20 mouse cellular contexts compared by ENCODE assay signal in genomic region chr13:43992968-43993367, GRCm38 (mm10).
DNase-seq lines count a peak whose midpoint lies in the region; ATAC-seq and TF ChIP-seq lines count a peak whose summit lies in the region.
"Had no signal": no experiment of that assay in that cellular context is flagged by ENCODE, and none has a peak within 500 bp of the region (broad histone marks: within the 10 kb centered on the region; RNA-seq: fewer than 3 reads in every experiment).

No protein-coding gene starts in this region.

- ATAC-seq in lung, embryonic 14.5 days (ENCODE audit: insufficient read depth), result no peak
- ATAC-seq in midbrain, embryonic 16.5 days, result no peak
- ATAC-seq: forebrain, embryonic 14.5 days; hindbrain, postnatal 0 days; intestine, embryonic 16.5 days had no signal

- H3K4me2 ChIP-seq in lung, embryonic 14.5 days, result no peak overlapping the region
- H3K4me2 ChIP-seq in midbrain, embryonic 16.5 days (ENCODE audit: low read length), result no peak overlapping the region
- H3K4me2 ChIP-seq: embryonic facial prominence, embryonic 15.5 days; limb, embryonic 13.5 days; stomach, embryonic 15.5 days had no signal

- no peak overlapping the region for H3K9ac ChIP-seq in liver, adult 2 months (ENCODE audit: low read depth, low read length)
- H3K9ac ChIP-seq in lung, embryonic 14.5 days, result no peak overlapping the region
- no peak overlapping the region for H3K9ac ChIP-seq in midbrain, embryonic 16.5 days (ENCODE audit: low read depth, low read length)
- H3K9ac ChIP-seq: embryonic facial prominence, embryonic 15.5 days; limb, embryonic 13.5 days; liver, embryonic 14.5 days; stomach, embryonic 15.5 days had no signal

- peak; percentile 16 for DNase-seq in liver, adult 2 months (ENCODE audit: extremely low read depth, low read depth, low spot score)
- no peak for DNase-seq in liver
- peak; percentile 42 to 67 for DNase-seq in kidney, postnatal 25 days
- DNase-seq in lung, embryonic 14.5 days, result peak; percentile 2
- DNase-seq in lung, postnatal 36 days, result peak; percentile 74
- no peak for DNase-seq in adrenal gland, postnatal 10 days
- DNase-seq: adrenal gland, postnatal 25 days; cerebellum, adult 9-10 months; layer of hippocampus, postnatal 36 days; thymus, postnatal 25 days had no signal

- no peak overlapping the region for H3K27ac ChIP-seq in liver, adult 2 months (replicated peaks; ENCODE audit: insufficient read depth, low read depth, low read length)
- H3K27ac ChIP-seq in lung, embryonic 14.5 days (ENCODE audit: low read depth), result no peak overlapping the region
- H3K27ac ChIP-seq in midbrain, embryonic 16.5 days (ENCODE audit: low read length), result no peak overlapping the region
- H3K27ac ChIP-seq: embryonic facial prominence, embryonic 15.5 days; heart, embryonic 10.5 days; hindbrain, postnatal 0 days; limb, embryonic 13.5 days; liver, embryonic 14.5 days; midbrain, embryonic 10.5 days; stomach, embryonic 15.5 days had no signal

- no peak overlapping the region for H3K4me3 ChIP-seq in liver, adult 2 months (ENCODE audit: insufficient read depth, low read depth, low read length)
- H3K4me3 ChIP-seq in lung, embryonic 14.5 days (ENCODE audit: low read depth, low read length), result no peak overlapping the region
- no peak overlapping the region for H3K4me3 ChIP-seq in midbrain, embryonic 16.5 days (ENCODE audit: low read depth, low read length)
- H3K4me3 ChIP-seq: embryonic facial prominence, embryonic 15.5 days; heart, embryonic 10.5 days; limb, embryonic 13.5 days; midbrain, embryonic 10.5 days; stomach, embryonic 15.5 days had no signal

- peaks cover 4% of the 10 kb centered on the region; the same call in 1 of the 2 replicates for H3K4me1 ChIP-seq in liver, adult 2 months (ENCODE audit: control insufficient read depth, insufficient read depth, low read length)
- peaks cover 12% of the 10 kb centered on the region for H3K4me1 ChIP-seq in lung, embryonic 14.5 days (ENCODE audit: insufficient read depth)
- H3K4me1 ChIP-seq in midbrain, embryonic 16.5 days (ENCODE audit: control insufficient read depth, insufficient read depth, low read length), result peaks cover 13% of the 10 kb centered on the region

- no peaks in the 10 kb centered on the region for H3K27me3 ChIP-seq in liver, adult 2 months (ENCODE audit: control insufficient read depth, insufficient read depth, low read length)
- H3K27me3 ChIP-seq in lung, embryonic 14.5 days (ENCODE audit: insufficient read depth, low read length), result no peaks in the 10 kb centered on the region
- no peaks in the 10 kb centered on the region for H3K27me3 ChIP-seq in midbrain, embryonic 16.5 days (ENCODE audit: control insufficient read depth, insufficient read depth, low read depth, low read length)
- H3K27me3 ChIP-seq: embryonic facial prominence, embryonic 15.5 days; stomach, embryonic 15.5 days had no signal

- no peak for TF ChIP-seq POLR2A in liver, adult 2 months (IDR thresholded peaks at IDR 0.05; ENCODE audit: extremely low read depth, insufficient read depth, low read length)

- no peaks in the 10 kb centered on the region for H3K36me3 ChIP-seq in liver, adult 2 months (ENCODE audit: control insufficient read depth, insufficient read depth, low read length)
- no peaks in the 10 kb centered on the region for H3K36me3 ChIP-seq in lung, embryonic 14.5 days (ENCODE audit: insufficient read depth)
- no peaks in the 10 kb centered on the region for H3K36me3 ChIP-seq in midbrain, embryonic 16.5 days (ENCODE audit: control insufficient read depth, insufficient read depth, low read length)
- H3K36me3 ChIP-seq: embryonic facial prominence, embryonic 15.5 days; heart, embryonic 10.5 days; limb, embryonic 13.5 days; midbrain, embryonic 10.5 days; stomach, embryonic 15.5 days had no signal

- H3K79me2 ChIP-seq in liver, adult 2 months (ENCODE audit: control insufficient read depth, insufficient read depth, low read length), result no peaks in the 10 kb centered on the region

- H3K9me3 ChIP-seq in lung, embryonic 14.5 days (ENCODE audit: low read depth, low read length), result no peaks in the 10 kb centered on the region
- no peaks in the 10 kb centered on the region for H3K9me3 ChIP-seq in midbrain, embryonic 16.5 days (replicated peaks; ENCODE audit: control insufficient read depth, low read length, poor library complexity, severe bottlenecking)
- H3K9me3 ChIP-seq: embryonic facial prominence, embryonic 15.5 days; heart, embryonic 10.5 days; limb, embryonic 13.5 days; midbrain, embryonic 10.5 days; stomach, embryonic 15.5 days had no signal

- no peak for TF ChIP-seq CTCF in liver, adult 2 months (IDR thresholded peaks at IDR 0.05; ENCODE audit: low read depth, low read length)
- no peak for TF ChIP-seq CTCF in lung, embryonic 14.5 days (IDR thresholded peaks at IDR 0.05; ENCODE audit: low read depth)

Comparison
In these comparisons a context has a peak if more than half of its experiments do, and no peak if none do; other contexts are left out.
1. DNase-seq: peak in liver, adult 2 months (single experiment), kidney, postnatal 25 days (2 of 2), lung, embryonic 14.5 days (single experiment) and lung, postnatal 36 days (single experiment); none in liver (single experiment) and adrenal gland, postnatal 10 days (single experiment).